Mouse (Mus musculus) heart, adult 2 months (tissue): ENCODE measurements around the gene Camta1. TPM values are rescaled to one million over a fixed set of nuclear protein-coding genes. Genes with fewer than 3 reads are reported as not detected.

Experiments
- DNase-seq, 2 experiments: peaks; one replicate each; pipeline ENCODE4 v3.0.0; 2021
- H3K27ac ChIP-seq: fragments of 200-600 bp; 2 replicates; pipeline ENCODE4 v1.8.1; 2022
- H3K27me3 ChIP-seq: fragments of 200-500 bp; 2 replicates; pipeline ENCODE4 v1.6.1; 2012; ENCODE audit warnings: mild to moderate bottlenecking, low read length, inconsistent platforms, mixed read lengths; ENCODE audit not compliant: control insufficient read depth, insufficient read depth
- H3K36me3 ChIP-seq: fragments of 200-500 bp; 2 replicates; pipeline ENCODE4 v1.6.1; 2012; ENCODE audit warnings: low read length, inconsistent platforms; ENCODE audit not compliant: control insufficient read depth, insufficient read depth
- H3K4me1 ChIP-seq: fragments of 200-500 bp; 2 replicates; pipeline ENCODE4 v1.6.1; 2011; ENCODE audit warnings: low read length; ENCODE audit not compliant: control insufficient read depth, insufficient read depth
- H3K4me3 ChIP-seq: fragments of 200-600 bp; 2 replicates; pipeline ENCODE4 v1.8.1; 2022
- H3K79me2 ChIP-seq: fragments of 200-500 bp; replicated peaks from 2 replicates; pipeline ENCODE4 v1.6.1; 2012; ENCODE audit warnings: mild to moderate bottlenecking, inconsistent platforms, low read length, moderate library complexity, mixed read lengths; ENCODE audit not compliant: control insufficient read depth, insufficient read depth
- H3K9ac ChIP-seq: fragments of 200-500 bp; 2 replicates; pipeline ENCODE4 v1.6.1; 2012; ENCODE audit warnings: low read depth, mild to moderate bottlenecking, control low read depth, inconsistent platforms, low read length, mixed read lengths
- CTCF ChIP-seq: fragments of 200-600 bp; IDR thresholded peaks from 2 replicates; pipeline ENCODE4 v1.8.1; 2022; ENCODE audit warnings: antibody characterized with exemption, mild to moderate bottlenecking, moderate library complexity
- EP300 ChIP-seq: fragments of 200-500 bp; IDR thresholded peaks from 2 replicates; pipeline ENCODE4 v1.6.1; 2011; ENCODE audit warnings: low read depth, low read length, control low read depth; ENCODE audit not compliant: insufficient read depth
- POLR2A ChIP-seq: fragments of 200-500 bp; IDR thresholded peaks from 2 replicates; pipeline ENCODE4 v1.6.1; 2011; ENCODE audit warnings: mild to moderate bottlenecking, low read depth, low read length, control low read depth; ENCODE audit not compliant: insufficient read depth
- WGBS: fragments of 180-500 bp; shearing (Covaris S2); methylation state at CpG from one replicate; pipeline ENCODE4 v1.1.7; 2018; 5-methylcytosine and 5-hydroxymethylcytosine counted together
- intact Hi-C: fragments of 180-260 bp; cut with DNase I; formaldehyde crosslinking; loops from one replicate; pipeline ENCODE4 v1.15.1; 2025
- polyA plus RNA-seq: library from polyadenylated mRNA; depleted of rRNA; stranded (reverse); fragments of >200 nt; gene quantifications from 2 replicates; pipeline ENCODE4 v1.2.3, GENCODE M21; 2012
- total RNA-seq, 2 experiments: library from RNA; stranded (reverse); gene quantifications; 2 replicates each; pipeline ENCODE4 v1.2.3; 2021

The Camta1 gene
- total and polyA plus RNA-seq, 3 experiments = 39.4 to 234 (median 208) TPM

DNA sequence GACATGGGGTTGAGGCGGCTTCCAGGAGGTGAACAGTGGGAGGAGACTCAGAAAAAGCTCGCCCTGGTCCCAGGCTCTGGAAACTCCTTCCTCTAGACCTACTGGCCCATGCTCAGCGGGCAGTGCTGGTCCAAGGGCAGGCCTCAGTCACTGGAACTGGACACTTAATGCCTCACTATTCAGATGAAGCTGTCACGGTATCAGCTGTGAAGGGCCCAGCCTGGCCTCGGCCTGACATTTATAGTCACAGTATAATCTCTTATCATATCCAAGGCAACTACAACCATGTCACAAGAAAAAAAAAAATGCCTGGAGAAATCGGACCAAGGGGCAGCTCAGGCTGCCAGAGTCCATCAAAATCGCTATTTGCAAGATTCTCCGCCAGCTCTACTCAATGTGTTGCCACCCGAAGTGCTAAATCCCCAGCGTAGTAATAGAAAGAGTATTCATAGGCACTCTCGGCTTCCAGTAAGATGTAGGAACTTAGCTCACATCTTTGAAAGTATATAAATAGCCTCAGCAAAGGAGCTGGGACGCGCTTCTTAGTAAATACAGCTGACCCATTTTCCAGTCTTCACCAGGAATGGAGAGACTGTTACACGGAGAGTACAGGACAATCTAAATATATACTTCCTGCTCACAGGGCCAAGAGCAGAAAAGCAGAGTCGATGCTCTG is 110.3 kb downstream of the Camta1 start:
- 47% methylated on average over 15 of the region's 15 CpGs for WGBS
- Histone ChIP-seq H3K27ac (peak overlapping the region; percentile 29), H3K36me3 (no peaks in the 10 kb centered on the region), H3K79me2 (no peaks in the 10 kb centered on the region), H3K9ac (no peak overlapping the region), H3K27me3 (no peaks in the 10 kb centered on the region), H3K4me1 (peaks cover 22% of the 10 kb centered on the region), H3K4me3 (no peak overlapping the region)
- intact Hi-C loops = loop anchor here (5.0 kb wide), 2 partner anchors 89 to 119 kb away; no protein-coding TSS in a partner anchor
- no peak for TF ChIP-seq CTCF
- TF ChIP-seq POLR2A = no peak
- no peak for TF ChIP-seq EP300
- DNase-seq = no peak

DNA sequence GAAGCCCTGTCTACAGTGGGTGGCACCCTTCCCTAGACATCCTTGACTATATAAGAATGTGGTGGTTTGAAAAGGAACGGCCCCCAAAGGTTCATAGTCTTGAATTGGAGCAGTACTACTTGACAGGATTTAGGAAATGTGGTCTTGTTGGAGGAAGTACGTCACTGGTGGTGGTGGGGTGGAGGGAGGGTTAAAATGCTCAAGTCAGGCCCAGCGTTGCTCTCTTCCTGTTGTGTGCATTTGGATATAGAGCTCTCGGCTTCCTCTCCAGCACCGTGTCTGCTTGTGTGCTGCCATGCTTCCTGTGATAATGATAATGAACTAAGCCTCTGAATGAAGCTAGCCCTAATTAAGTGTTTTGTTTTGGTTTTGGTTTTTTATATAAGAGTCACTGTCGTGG is 114.0 kb downstream of the Camta1 start:
- H3K4me1 ChIP-seq = peaks cover 9% of the 10 kb centered on the region
- no peak for TF ChIP-seq CTCF
- no peak for TF ChIP-seq EP300
- TF ChIP-seq POLR2A = no peak
- 47% methylated on average over 6 of the region's 6 CpGs for WGBS
- H3K27me3 ChIP-seq = no peaks in the 10 kb centered on the region
- H3K79me2 ChIP-seq = no peaks in the 10 kb centered on the region
- H3K4me3 ChIP-seq = no peak overlapping the region
- no peaks in the 10 kb centered on the region for H3K36me3 ChIP-seq
- H3K9ac ChIP-seq = no peak overlapping the region
- no peak for DNase-seq
- no peak overlapping the region for H3K27ac ChIP-seq
- intact Hi-C loops = no loop called here

DNA sequence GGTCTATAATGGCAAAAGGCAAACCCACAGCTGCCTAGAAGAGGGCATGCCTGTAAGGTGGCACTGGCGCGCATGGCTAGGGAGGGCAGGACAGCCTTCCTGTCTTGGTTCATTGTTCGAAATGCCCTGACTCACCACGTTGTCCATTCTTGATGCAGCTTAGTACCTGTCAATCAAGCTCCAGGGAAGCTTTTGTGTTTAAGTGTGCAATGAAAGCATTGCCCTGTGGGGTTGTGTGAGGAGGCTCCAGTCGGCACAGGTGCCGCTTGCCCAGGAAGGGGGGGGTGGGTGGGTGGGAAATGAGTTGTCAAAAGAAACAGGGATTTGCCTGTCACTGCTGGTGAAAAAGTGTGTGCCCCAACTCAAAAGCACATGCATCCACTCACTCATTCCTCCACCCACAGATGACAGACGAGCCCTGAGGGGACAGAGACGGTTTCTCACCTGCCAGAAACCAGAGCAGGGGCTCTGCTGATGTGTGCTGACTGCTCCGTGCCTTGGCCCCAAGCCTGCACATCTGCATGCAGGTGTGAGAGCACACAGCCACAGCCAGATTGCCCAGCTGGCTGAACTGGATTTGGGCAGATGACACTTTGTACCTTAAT is 115.6 kb downstream of the Camta1 start:
- H3K36me3 ChIP-seq = no peaks in the 10 kb centered on the region
- H3K27me3 ChIP-seq = no peaks in the 10 kb centered on the region
- H3K4me1 ChIP-seq = peaks cover 10% of the 10 kb centered on the region
- DNase-seq = no peak
- H3K79me2 ChIP-seq = no peaks in the 10 kb centered on the region
- no peak overlapping the region for H3K27ac ChIP-seq
- intact Hi-C loops = no loop called here
- H3K9ac ChIP-seq = no peak overlapping the region
- WGBS = 82% methylated on average over 9 of the region's 9 CpGs
- H3K4me3 ChIP-seq = no peak overlapping the region
- TF ChIP-seq POLR2A (no peak), EP300 (no peak), CTCF (no peak)

DNA sequence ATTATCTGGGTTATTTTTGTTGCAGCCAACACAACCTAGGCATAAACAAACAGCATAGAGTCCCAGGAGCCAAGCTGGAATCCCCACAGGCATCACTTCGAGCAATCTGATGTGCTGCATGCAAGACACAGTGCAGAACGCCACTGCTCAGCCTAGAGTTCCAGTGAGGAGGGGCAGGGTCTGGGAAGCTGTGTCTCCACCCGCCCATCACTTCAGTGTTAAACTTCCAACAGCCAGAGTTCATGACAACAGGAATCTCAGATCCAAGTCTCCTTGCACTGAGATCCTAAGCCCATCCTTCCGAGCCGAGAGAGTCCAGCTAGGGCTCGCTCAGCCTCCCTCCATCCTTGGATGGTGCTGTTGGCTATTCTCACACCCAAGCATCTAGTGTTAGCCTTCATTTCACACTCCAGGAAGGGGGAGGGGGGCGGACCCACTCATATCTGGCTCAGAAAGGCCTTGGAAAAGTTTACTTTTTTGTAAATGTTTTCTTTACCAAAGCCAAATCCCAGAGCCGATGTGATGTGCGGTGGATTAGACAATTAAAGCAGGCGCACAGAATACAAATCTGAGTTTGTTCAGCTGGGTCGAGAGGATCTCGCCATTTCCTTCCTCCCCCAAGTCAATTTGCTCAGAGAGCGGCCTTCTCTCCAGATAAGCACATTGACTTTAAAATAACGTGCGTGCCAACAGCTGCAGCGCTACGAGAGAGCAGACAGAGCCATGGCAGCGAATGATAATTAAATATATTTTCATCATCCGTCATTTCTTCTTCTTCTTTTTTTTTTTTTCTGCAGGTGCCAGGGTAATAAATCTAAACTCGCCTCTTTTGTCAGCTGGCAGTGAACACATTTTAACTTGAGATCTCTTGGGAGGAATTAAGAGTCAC is 120.2 kb downstream of the Camta1 start:
- intact Hi-C loops = no loop called here
- Histone ChIP-seq H3K4me3 (no peak overlapping the region), H3K79me2 (no peaks in the 10 kb centered on the region), H3K9ac (no peak overlapping the region), H3K36me3 (no peaks in the 10 kb centered on the region), H3K27me3 (no peaks in the 10 kb centered on the region), H3K4me1 (peaks cover 14% of the 10 kb centered on the region), H3K27ac (no peak overlapping the region)
- DNase-seq = peak in 1 of 2 experiments; percentile 43
- TF ChIP-seq POLR2A (no peak; the same call in 1 of the 2 replicates), CTCF (no peak), EP300 (no peak)
- 25% methylated on average over 20 of the region's 20 CpGs for WGBS

DNA sequence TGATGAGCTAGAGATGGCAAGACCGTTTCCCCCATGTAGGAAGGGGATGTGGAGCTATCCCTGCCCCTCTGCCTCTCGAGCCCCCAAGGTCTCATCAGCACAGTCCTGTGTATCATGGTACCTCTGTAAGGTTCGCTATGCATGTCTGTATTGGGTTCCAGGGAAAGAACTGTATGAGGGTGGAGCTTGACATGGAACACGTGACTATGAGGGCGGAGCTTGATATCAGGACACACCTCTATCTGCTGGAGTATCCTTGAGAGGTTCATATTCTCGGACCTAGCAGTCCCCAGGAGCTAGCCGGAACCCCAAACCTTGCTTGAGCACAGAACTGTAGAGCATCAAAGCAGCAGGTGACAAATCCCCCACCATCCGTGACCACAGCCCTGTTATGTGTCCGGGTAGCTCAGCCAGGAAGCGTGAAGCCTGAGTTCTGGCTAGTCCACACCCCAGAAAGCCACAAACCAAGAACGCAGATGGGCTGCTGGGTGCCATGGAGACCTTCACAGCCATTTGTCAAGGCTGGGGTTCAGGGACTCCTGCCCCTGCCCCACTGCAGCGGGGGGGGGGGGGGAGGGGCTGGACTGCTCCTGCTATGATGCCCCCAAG is 122.2 kb downstream of the Camta1 start:
- Histone ChIP-seq H3K4me3 (no peak overlapping the region), H3K27ac (no peak overlapping the region), H3K9ac (no peak overlapping the region), H3K4me1 (peaks cover 14% of the 10 kb centered on the region), H3K79me2 (no peaks in the 10 kb centered on the region), H3K27me3 (no peaks in the 10 kb centered on the region), H3K36me3 (no peaks in the 10 kb centered on the region)
- intact Hi-C loops = no loop called here
- DNase-seq = no peak
- 78% methylated on average over 12 of the region's 12 CpGs for WGBS
- no peak for TF ChIP-seq POLR2A
- no peak for TF ChIP-seq EP300
- no peak for TF ChIP-seq CTCF
